Mouse (Mus musculus) heart, postnatal 14 days (tissue): ENCODE results near the gene Derl3. TPM values are rescaled to one million over a fixed set of nuclear protein-coding genes. Genes with fewer than 3 reads are reported as not detected.

Experiments
- DNase-seq, 2 experiments: peaks; one replicate each; pipeline ENCODE4 v3.0.0; 2021 to 2022
- intact Hi-C: fragments of 180-260 bp; cut with DNase I; formaldehyde crosslinking; loops from one replicate; pipeline ENCODE4 v1.15.1; 2025
- total RNA-seq, 2 experiments: library from RNA; stranded (reverse); gene quantifications; 2 replicates each; pipeline ENCODE4 v1.2.3; 2021

Derl3 gene
- total RNA-seq, 2 experiments from 2014 or later, result 0.51 TPM; not detected in 1

- intact Hi-C loops, result no loop called here
- peak; percentile 60 to 66 for DNase-seq
Measured at GRCm38 (mm10) chr10:75898846-75899245, 5.6 kb downstream of the Derl3 start.

DNA sequence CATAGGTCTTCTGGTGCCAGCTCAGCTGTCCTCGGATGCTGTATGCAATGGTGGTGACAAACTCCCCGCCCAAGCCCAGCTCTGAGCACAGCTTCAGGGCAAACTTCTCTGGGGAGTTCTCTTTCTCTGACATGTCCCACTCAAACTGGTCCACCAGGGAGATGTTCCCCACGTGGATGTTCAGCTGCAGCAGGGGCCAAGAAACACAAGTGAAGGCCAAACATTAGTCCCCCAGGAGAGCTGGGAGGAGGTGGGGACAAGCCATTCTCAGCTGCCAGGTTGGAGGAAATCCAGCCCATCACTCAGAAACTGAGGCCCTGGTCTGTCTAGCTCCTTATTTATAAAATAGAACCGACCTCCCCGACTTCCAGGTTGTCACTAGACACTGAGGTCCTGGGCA is 11.2 kb downstream of the Derl3 start:
- intact Hi-C loops, result no loop called here

GRCm38 (mm10) chr10:75906882-75907281 is 13.7 kb downstream of the Derl3 start:
- intact Hi-C loops, result no loop called here
- no peak for DNase-seq

More for the DNA sequence above, 11.2 kb downstream of the Derl3 start:
- DNase-seq, result peak in 1 of 2 experiments; percentile 30

DNA sequence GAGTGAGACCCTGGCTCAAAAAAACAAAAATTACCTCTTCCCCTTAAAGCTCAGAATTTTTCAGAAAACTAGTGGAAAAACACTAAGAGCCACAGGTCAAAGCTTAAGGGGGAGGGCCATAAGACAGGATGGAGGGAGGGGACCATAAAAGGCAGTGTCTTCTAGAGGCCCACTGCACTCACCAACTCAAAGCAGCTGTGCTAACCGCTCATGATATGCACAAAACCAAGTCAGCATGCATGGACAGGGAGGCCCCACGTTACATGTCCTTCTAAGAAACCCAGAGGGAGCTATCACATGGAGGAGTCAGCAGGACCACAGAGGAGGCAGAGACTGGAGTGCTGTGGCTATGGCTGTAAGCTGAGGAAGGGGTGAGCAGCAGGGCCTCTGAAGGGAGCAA is 17.5 kb downstream of the Derl3 start:
- intact Hi-C loops, result no loop called here
- DNase-seq, result no peak

DNA sequence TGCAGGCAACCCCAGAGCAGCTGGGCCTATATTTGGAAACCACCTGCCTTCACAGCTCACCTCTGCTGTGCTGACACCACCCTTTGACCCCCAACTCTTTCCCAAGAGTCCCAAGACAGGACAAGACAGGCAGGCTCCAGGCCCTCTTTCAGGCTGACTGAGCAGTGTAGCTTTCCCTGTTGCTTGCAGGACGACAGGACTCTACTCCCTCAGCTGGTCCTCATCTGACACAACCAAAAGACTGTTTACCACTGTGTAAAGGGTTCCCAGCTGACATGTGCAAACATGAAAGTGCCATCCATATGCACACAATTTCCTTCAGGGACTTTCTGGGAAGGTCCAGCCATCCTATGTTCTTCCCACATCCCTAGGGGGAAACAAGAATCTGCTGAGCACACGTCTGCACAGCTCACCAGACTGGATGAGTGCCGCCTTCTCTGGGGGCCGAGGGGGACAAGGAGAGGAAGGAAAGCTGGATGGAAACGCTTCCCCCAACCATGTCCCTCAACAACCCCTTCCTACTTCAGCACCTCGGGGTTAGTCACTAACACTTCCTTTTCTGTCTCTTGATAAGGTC is 19.9 kb downstream of the Derl3 start:
- DNase-seq, result no peak
- intact Hi-C loops, result no loop called here

DNA sequence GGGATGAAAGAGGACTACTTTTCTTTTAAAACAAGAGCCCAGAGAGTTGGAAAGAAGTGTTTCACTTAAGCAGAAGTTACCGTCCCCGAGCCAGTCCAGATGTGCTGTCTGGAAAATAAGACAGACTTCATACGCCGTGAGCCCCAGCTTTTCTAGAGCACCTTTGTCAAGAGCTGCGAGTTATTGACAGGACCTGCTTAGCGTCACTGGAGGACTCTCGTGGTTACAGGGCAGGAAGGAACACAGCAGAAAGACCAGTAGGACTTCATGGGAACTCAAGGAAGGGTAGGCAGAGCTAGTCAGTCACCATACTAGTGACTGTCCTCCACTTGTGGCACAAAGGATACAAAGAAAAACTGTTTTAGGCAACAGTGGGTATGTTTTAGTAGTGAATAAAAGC is 22.3 kb downstream of the Derl3 start:
- intact Hi-C loops, result no loop called here
- no peak for DNase-seq

DNA sequence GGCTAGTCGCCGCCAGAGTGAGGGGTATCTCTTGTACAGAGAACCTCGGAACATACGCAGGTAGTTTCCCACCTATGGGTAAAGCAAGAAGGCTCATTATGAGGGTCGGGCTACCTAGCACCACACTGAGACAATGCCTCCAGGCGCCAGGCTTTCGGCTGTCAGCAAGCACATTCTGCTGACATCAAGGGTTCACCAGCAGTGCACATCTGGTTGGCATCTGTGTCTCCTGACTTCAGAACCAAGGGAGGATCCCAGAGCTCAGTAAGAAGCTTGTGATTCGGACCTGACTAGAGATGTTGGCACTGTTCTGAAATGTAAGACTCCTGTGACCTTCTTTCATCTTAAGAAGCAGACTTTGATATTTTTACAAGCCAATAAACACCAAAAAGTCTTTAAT is 23.6 kb downstream of the Derl3 start:
- no peak for DNase-seq
- intact Hi-C loops, result no loop called here

- intact Hi-C loops, result no loop called here
- DNase-seq, result no peak
Measured at GRCm38 (mm10) chr10:75919026-75919425, 25.8 kb downstream of the Derl3 start.

GRCm38 (mm10) chr10:75921026-75921725 is 28.0 kb downstream of the Derl3 start, which contains the start of gene Smarcb1:
Gene Smarcb1, minus strand, starts transcription at chr10:75921617.
- intact Hi-C loops, result loop anchor here (2.0 kb wide), 1 partner anchor 30 kb away; no protein-coding TSS in a partner anchor
- peak; percentile 96 to 97 for DNase-seq

- DNase-seq, result peak in 1 of 2 experiments; percentile 35
- intact Hi-C loops, result loop anchor here (2.0 kb wide), 1 partner anchor 29 kb away; no protein-coding TSS in a partner anchor
Measured at GRCm38 (mm10) chr10:75921726-75922560, 28.7 kb downstream of the Derl3 start.

- intact Hi-C loops, result no loop called here
- no peak for DNase-seq
Measured at GRCm38 (mm10) chr10:75924324-75924723, 31.1 kb downstream of the Derl3 start.

DNA sequence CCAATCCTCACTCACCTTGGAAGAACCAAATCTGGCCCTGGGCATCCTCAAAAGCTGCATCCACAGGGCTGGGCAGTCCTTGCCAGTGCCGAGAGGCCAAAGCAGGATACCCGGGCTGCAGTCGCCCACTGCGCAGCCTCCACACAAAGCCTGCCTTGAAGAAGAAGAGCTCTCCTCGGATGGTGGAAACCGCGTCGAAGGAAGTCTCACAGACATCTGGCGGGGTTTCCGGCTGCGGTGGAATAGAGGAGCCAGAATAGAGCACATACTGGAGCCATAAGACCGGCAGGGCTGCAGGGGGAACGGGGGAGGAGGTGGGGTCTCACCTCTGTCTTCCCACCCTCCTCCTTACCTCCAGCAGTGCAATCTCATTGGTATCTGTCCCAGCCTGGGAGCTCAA is 33.2 kb downstream of the Derl3 start:
- intact Hi-C loops, result no loop called here
- DNase-seq, result no peak

DNA sequence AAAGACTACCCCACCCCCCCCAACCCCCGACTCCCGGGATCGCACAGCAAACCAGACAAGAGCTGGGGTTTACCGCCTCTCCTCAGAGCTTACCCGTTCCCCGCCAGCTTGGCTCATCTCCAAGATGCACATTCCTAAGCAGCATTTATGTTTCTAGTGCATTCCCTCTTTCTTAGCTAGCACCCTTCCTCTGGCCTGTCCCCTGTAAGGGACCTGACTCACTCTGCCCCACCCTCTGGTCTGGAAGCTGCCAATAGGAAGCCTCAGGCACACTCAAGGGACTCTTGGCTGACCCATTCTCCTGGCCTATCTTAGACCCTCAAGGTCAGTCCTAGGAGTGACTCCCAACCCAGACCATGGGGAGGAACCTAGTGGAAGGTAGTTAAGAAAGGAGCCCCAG is 37.1 kb downstream of the Derl3 start:
- intact Hi-C loops, result no loop called here
- no peak for DNase-seq

GRCm38 (mm10) chr10:75931311-75931710 is 38.1 kb downstream of the Derl3 start:
- intact Hi-C loops, result no loop called here
- no peak for DNase-seq

DNA sequence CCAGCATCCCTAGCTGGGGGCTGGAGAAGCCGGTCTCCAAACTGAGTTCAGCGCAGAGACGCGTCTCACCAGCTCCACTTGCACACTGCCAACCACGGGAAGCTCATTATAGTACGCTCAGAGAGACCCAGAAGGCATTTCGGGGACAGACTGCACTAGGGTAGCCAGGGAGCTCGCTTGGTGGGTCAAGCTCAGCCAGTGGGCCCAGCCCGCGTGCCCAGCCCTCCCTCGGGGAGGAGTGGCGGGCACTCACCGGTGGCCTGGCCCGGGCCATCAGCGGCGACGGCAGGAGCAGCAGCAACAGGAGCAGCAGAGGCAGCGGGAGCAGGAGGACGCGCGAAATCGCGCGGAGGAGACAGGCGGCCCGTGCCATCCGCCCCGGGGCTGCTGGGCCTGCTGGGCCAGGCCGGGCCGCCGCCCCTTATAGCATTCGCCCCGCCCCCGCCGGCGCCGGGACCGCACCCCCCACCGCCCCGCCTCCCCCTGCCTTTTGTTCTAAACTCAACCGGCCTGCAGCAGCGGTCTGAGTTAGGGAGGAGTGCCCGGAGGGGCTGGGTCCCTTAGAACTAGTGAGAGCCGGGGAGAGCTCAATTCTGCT is 39.0 kb downstream of the Derl3 start:
- intact Hi-C loops, result no loop called here
- DNase-seq, result peak; percentile 74 to 79

GRCm38 (mm10) chr10:75932891-75933290 is 39.7 kb downstream of the Derl3 start, which contains the start of gene Chchd10:
Gene Chchd10, plus strand, starts transcription at chr10:75933130.
- intact Hi-C loops, result no loop called here
- no peak for DNase-seq

- DNase-seq, result no peak
Measured at GRCm38 (mm10) chr10:75934991-75935390, 41.8 kb downstream of the Derl3 start.

DNA sequence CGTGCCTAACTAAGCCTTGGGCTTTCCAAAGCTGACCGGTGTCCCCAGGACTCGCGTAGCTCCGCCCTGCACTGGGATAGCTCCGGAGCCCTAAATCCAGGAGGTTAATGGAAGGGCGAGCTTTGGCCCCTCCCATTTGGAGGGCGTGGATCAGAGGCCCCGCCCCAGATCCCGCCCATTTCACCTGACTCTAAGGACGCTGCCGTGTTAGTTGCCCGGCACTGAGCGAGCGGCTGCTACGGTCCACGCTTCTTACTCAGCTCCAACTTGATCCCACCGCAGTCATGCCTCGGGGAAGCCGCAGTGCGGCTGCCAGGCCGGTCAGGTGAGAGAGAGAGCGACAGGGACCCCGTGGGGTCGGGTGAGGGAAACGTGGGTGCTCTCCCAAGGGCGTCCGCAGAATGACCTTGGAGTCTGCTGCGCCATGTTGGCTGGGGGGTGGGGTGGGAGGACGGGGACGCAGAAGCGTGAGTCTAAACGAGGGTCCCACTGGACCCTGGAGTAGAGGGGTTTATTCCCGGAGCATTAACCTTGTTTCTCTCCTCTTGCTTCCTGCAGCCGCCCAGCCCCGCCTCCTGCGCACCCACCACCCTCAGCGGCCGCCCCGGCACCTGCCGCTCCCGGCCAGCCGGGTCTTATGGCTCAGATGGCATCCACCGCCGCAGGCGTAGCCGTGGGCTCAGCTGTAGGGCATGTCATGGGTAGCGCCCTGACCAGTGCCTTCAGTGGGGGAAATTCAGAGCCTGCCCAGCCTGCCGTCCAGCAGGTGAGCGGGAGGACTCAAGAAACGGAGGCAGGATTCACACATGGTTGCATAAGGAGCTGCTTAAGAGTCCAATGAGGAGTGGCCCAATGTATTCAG is 42.7 kb downstream of the Derl3 start, which contains the start of gene Mmp11:
Gene Mmp11 (minus strand): TSS at position 817 of the 862 bp plus-strand sequence.
- peak; percentile 61 to 70 for DNase-seq
- intact Hi-C loops, result no loop called here

More at GRCm38 (mm10) chr10:75934991-75935390, 41.8 kb downstream of the Derl3 start:
- intact Hi-C loops, result no loop called here

- DNase-seq, result no peak
- intact Hi-C loops, result no loop called here
Measured at GRCm38 (mm10) chr10:75936909-75937667, 43.9 kb downstream of the Derl3 start.
